Mouse (Mus musculus) WW6 (cell line): Measurements from ENCODE around the gene Blcap.

Experiments
- DNase-seq: peaks from one replicate; pipeline ENCODE4 v3.0.0-alpha.2; 2013; ENCODE audit warnings: low read depth, low spot score

The Blcap gene

GRCm38 (mm10) chr2:157520496-157520895 lies 50.6 kb downstream of the Blcap start:
- DNase-seq = no peak

GRCm38 (mm10) chr2:157519452-157519851 lies 51.6 kb downstream of the Blcap start:
- DNase-seq = no peak

- no peak for DNase-seq
Observed at GRCm38 (mm10) chr2:157518451-157518850, 52.6 kb downstream of the Blcap start.

GRCm38 (mm10) chr2:157517526-157517925 lies 53.5 kb downstream of the Blcap start:
- DNase-seq = no peak

- DNase-seq = no peak
Observed at GRCm38 (mm10) chr2:157514353-157514752, 56.7 kb downstream of the Blcap start.

GRCm38 (mm10) chr2:157513737-157514208 lies 57.3 kb downstream of the Blcap start:
- no peak for DNase-seq

- no peak for DNase-seq
Observed at GRCm38 (mm10) chr2:157512859-157513258, 58.2 kb downstream of the Blcap start.

- DNase-seq = no peak
Observed at GRCm38 (mm10) chr2:157510031-157510430, 61.0 kb downstream of the Blcap start.

- DNase-seq = no peak
Observed at GRCm38 (mm10) chr2:157509182-157509581, 61.9 kb downstream of the Blcap start.

GRCm38 (mm10) chr2:157506779-157507178 lies 64.3 kb downstream of the Blcap start:
- DNase-seq = no peak
